Mouse (Mus musculus): ENCODE measurements around the gene Polr3h. TPM values are rescaled to one million over a fixed set of nuclear protein-coding genes. Genes with fewer than 3 reads are reported as not detected.
A peak's percentile ranks its signal among the peaks of the same experiment; 100 is the strongest.

Polr3h gene
- total RNA-seq, 2 experiments from 2014 or later, result 14.1 to 16.5 TPM

GRCm38 (mm10) chr15:81949476-81950131 is 23.6 kb upstream of the Polr3h start:
- DNase-seq (ENCODE audit: low spot score in 2 of 2), result no peak

- DNase-seq (ENCODE audit: low spot score in 2 of 2), result no peak
Measured at GRCm38 (mm10) chr15:81949076-81949475, 23.0 kb upstream of the Polr3h start.

GRCm38 (mm10) chr15:81943176-81943749 is 17.2 kb upstream of the Polr3h start:
- no peak for DNase-seq (ENCODE audit: low spot score in 2 of 2)

- DNase-seq (ENCODE audit: low spot score in 2 of 2), result no peak
Measured at GRCm38 (mm10) chr15:81941010-81941409, 15.0 kb upstream of the Polr3h start.

DNA sequence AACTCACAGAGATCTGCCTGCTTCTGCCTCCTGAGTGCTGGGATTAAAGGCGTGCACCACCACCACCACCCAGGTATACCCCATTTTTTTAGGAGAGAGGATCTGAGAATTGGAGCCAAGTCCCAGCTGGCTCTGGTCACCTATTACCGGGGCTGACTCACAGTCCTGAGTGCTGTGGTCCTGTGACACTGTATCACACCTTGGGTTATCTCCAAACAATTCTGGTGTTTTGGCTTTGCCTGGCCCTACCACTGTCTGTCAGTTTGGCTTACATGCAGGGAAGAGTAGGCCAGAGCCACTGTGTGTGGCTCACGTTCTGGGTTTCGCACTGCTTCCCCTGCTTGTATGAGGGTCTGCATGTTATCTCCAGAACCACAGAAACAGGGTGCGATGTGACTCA is 14.2 kb upstream of the Polr3h start:
- no peak for DNase-seq (ENCODE audit: low spot score in 2 of 2)

DNA sequence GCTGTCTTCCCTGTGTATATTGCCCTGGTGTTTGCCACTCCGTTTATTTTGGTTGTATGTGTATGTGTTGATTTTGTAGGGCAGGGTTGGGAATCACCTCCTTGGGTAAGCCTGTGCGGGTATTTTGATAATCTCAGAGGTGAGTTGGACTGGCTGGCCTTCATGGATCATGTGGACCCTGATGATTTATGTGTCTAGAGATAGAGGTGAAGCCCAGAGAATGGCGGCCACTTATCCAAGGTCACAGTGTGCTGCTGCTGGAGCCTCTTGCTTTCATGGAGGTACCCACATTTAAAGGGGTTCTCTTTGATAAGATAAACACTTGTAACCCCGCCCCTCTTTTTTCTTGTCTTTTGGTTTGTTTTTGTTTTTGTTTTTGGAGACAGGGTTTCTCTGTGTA is 13.7 kb upstream of the Polr3h start:
- no peak for DNase-seq (ENCODE audit: low spot score in 2 of 2)

DNA sequence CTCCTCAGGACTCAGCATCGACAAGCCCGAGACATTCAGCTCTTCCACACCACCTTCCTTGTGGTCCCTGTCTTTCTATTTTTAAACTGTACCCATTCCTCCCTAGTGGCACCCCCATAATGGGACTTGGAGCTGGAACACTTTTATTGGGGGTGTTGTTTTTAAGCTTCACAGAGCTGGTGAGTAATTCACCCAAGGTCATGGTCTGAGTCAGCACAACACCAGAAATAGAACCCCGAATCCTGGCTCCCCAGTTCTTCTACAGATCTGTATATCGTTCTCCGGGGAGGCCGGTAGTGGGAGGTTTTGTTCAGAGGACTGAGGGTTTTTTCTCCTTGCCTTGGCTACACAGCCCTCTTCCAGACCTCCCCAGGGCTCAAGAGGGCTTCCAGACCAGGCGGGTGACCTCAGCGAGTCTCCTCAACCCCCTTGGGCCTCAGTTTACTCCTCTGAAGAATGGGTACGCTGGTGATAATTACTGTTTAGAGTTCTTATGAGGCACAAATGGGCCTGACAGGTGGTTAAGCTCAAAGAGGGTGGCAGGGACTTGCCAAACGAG is 13.2 kb upstream of the Polr3h start:
- no peak for DNase-seq (ENCODE audit: low spot score in 2 of 2)

GRCm38 (mm10) chr15:81938246-81938645 is 12.2 kb upstream of the Polr3h start:
- no peak for DNase-seq (ENCODE audit: low spot score in 2 of 2)

- DNase-seq (ENCODE audit: low spot score in 2 of 2), result no peak
Measured at GRCm38 (mm10) chr15:81937098-81937972, 11.3 kb upstream of the Polr3h start.

- peak in 1 of 2 experiments; percentile 57 for DNase-seq (ENCODE audit: low spot score in 2 of 2)
Measured at GRCm38 (mm10) chr15:81936679-81937078, 10.6 kb upstream of the Polr3h start, which contains the start of gene Csdc2. Csdc2 (plus strand) TSS chr15:81936759.

DNA sequence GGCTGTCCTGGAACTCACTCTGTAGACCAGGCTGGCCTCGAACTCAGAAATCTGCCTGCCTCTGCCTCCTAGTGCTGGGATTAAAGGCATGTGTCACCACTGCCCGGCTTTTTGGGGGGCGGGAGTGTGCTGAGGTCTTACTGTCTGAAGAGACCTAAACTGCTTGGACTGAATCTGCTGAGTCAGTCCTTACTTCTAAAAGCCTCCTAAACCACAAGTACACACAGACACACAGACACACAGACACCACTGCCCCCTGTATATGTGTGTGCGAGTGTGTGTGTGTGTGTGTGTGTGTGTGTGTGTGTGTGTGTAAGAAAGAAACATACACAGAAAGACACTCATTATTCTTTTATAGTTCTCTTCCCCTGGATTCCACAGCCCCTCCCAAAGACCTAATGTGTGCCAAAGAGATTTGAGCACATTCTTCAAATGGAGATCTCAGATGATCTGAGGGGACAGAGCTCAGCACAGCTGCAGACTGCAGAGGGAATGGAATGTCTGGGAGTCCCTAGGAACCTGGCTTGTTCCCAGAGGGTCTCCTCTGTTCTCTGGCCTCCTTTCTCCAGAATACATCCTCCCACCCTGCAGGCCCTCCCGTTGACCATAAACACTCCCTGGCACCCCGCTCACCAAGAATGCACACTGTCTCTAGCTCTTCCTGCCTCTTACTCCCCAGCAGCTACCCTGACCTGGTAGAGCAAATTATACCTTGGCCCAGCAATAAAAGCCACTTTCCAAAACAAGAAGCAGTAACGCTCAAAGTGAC is 10.0 kb upstream of the Polr3h start:
- DNase-seq (ENCODE audit: low spot score in 2 of 2), result no peak

DNA sequence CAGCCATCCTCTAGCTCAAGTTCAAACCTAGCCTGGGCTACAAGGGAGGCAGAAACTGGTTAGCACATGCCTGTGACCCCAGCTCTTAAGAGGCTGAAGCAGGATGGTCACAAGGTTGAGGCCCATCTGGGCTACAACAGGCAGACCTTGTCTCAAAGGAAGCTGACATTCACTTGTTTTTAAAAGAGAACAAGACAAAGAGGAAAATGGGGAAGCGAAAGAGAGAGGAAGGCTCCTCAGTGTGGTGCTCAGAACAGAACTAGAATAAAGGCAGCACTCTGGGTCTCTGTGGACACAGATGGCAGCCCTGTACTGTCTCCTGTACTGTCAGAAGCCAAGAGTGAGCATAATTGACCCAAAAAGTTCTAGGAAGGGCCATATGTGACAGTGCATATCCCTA is 7.9 kb upstream of the Polr3h start:
- no peak for DNase-seq (ENCODE audit: low spot score in 2 of 2)

DNA sequence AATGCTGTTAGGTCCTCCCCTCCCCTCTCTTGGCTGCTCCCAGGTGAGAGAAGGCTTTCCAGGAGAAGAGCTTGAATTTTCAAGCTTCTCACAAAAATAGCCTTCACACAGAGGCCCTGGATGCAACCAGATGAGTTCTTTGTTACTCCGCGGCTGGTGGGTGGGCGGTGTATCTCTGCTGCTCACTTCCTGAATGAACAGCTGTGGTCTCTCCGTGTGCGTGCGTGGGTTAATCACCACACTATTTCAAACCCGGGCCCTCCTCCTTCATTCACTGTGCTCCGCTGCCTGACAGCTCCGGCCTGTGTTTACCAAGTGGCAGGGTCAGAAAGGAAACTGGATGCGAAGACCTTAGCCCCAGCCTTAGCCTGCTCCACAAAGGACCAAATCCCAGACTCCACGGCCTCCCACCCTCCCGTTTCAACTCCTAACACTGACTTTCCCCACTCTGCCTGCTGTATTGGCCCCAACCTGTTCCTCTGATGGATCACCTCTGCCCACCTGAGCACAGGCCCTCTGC is 7.0 kb upstream of the Polr3h start:
- DNase-seq (ENCODE audit: low spot score in 2 of 2), result no peak

- DNase-seq (ENCODE audit: low spot score in 2 of 2), result peak in 1 of 2 experiments; percentile 49
Measured at GRCm38 (mm10) chr15:81928277-81928676, 2.2 kb upstream of the Polr3h start.

DNA sequence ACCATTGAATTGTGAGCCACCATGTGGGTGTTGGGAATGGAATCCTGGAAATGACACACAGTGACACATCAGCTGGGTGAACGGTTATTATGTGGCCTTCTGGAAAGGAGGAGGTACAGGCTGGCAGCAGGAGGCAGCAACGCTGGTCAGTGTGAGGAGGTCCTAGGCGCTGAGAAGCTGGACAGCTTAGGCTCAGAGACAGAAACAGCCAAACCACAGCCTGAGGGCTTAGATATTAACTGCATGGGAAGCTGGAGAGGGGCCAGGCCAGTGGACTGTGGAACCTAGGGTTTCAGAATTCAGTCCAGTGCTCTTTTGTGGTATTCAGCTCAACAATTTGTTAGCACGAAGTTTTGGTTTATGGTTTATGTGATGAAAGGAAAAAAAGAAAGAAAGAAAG is 1.7 kb upstream of the Polr3h start:
- no peak for DNase-seq (ENCODE audit: low spot score in 2 of 2)

GRCm38 (mm10) chr15:81926446-81926822 is 394 bp upstream of the Polr3h start:
- DNase-seq (ENCODE audit: low spot score in 2 of 2), result no peak

DNA sequence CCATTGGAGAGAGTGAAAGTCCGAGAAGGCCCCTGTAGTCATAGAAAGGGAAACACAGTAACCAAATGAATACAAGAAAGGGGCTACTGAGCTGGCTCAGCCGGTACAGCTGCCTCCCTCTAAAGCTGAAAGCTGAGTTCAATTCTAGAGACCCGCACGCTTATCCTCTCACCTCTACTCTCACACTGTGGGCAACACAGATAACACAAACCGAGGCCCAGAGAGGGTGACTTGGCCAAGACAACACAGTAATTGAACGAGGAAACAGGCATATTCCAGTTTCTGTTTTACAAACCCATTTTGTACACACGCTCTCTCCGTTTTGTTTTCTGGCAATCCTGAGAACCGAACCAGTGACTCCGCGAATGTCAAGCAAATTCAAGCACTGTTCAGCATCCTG is 1.1 kb downstream of the Polr3h start:
- no peak for DNase-seq (ENCODE audit: low spot score in 2 of 2)

DNA sequence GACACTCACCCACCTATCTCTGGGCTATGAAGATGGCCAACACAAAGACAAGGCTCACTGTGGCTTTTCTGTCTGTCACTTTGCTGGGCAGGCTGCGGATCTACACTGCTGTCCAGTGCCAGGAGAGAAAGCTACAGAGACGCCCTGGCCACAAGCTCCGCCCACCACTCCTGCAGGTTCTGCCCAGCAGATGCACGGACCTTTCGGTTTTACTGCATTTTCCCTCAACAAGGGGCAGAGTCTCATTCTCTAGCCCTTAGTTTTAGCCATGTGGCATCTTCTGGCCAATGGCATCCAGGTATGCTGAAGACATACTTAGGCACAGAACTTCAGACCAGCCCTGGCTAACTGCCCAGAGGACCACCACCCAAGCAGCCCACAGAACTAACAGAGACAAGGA is 4.8 kb downstream of the Polr3h start:
- DNase-seq (ENCODE audit: low spot score in 2 of 2), result no peak

DNA sequence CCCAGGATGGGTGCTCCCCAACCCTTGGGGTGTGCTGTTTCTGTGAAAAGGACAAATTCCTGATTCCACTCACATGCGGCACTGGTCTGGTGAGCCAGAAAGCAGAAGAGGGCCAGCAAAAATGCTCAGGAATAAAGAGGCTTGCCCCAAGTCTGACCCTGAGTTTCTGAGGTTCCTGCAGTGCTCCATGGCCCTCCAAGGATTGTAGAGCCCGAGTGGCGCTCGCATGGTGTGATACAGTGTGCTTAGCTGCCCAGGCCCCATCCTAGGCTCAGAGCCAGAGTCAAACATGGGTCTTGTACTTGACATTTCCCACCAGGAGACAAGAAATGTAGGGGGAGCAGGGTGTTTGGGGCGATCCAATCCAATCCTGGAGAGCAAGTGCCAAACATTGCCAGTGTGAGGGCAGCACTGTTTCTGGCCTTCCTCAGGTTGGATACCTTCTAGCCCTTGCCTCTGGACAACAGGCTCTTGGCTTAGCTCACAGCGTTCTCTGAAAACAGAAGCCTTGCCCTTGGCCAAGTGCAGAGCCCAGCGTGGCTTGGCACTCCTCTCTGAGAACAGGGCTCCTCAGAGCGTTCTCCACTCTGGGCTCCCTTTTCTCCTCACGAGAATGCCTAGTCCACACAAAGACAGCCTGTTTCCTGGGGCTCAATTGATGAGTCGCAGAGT is 5.4 kb downstream of the Polr3h start:
- DNase-seq (ENCODE audit: low spot score in 2 of 2), result no peak

GRCm38 (mm10) chr15:81919062-81919461 is 7.0 kb downstream of the Polr3h start:
- DNase-seq (ENCODE audit: low spot score in 2 of 2), result no peak

Measured in gastrocnemius, postnatal 4 days (tissue).